Mouse (Mus musculus): ENCODE measurements around the gene Rhbg.

The Rhbg gene

DNA sequence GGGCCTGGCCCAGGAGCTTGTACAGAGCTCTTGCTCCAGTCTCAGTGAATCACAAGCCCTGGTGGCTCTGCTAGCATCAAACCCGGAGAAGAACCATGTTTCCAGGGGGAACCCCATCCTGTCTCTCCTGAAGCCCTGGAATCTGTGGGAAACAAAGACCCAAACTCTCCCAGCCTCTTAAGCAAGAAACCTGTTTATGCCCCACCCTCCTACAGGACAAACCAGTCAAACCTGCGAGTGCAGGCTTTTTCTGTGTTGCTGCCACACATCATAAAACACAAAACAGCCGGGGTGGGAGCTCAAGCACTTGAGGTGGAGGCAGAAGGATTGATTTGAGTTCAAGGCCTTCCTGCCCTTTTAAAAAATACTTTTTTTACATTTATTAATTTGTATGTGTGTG, 7.8 kb upstream of the Rhbg start:
- DNase-seq (ENCODE audit: low read depth, low spot score): no peak

- DNase-seq (ENCODE audit: low read depth, low spot score): no peak
Measured at GRCm38 (mm10) chr3:88256382-88256781, 1.9 kb upstream of the Rhbg start.

DNA sequence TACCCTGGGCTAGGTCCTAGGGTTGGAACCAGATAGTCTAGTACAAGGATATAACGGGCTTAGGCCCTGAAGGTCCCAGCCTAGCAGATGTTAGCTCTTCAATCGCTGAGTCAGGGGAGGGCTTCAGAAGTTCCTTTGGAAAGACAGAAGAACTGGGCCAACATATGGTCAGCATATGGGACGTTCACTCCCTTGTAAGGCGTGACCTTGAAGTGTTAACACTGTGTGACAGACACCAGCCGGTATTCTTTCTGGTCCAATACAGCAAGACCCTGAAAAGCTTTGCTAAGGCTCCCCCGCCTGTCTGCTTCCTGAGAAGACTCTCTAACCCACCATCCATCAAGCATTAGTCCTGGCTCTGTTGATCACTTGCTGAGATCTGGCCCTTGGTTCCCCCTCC, 1.4 kb upstream of the Rhbg start:
- DNase-seq (ENCODE audit: low read depth, low spot score): no peak

DNA sequence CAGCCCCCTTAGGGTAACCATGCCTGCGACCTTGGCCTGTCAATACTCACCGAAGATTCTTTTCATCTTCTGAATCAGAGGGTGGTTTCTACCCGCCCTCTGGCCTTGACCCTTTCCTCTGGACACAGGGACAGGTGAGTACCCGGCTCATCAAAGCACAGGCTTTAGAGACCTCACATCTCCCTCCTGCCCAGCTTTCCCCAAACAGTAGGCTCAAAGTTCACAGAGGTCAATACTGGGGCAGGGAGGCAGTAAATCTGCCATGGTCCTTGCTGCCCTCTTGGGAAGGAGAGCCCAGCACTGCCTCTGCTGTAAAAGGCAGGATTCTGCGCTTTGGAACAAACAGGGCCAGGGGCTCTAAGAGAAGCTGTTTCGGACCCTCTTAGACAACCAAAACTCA, 1.8 kb downstream of the Rhbg start:
- no peak for DNase-seq (ENCODE audit: low read depth, low spot score)

DNA sequence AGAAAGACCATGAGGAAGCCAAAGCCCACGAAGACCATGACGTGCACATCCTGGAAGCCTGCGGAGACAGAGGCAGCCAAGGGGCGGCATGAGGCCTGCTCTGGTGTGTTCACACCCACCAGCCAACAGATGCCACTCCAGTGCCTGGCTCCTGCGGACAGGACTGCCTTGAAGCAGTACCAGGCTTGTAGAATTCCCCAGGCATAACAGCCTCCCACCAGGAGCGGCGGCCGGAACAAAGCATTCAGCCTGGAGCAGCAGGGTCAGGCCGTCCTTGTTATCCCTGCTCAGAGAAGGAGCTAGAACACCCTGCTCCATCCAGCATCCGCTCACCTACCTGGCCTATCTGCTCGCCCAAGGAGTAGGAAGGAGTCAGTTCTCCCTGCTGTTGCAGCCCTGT, 6.1 kb downstream of the Rhbg start:
- no peak for DNase-seq (ENCODE audit: low read depth, low spot score)

DNA sequence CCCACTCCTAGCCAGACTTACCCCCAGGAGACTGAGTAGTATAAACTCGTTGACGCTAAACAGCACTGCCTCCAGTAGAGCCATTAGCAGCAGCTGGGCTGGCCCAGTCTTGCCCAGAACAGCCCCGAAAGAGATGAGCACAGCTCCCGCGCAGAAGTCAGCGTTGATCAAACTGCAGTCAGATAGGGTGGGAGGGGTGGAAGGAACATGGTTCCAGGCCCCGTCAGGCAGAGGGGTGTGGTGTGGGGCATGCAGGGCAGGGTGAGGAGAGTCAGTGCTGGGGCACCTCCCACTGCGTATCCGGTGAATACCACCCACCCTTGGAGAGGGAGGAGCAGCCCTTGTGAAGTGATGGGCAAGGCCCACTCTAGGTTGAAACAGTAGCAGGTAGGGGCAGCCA, 6.8 kb downstream of the Rhbg start:
- DNase-seq (ENCODE audit: low read depth, low spot score): no peak

GRCm38 (mm10) chr3:88245811-88246210, 8.7 kb downstream of the Rhbg start:
- peak; percentile 80 for DNase-seq (ENCODE audit: low read depth, low spot score)

- DNase-seq (ENCODE audit: low read depth, low spot score): peak; percentile 73
Measured at GRCm38 (mm10) chr3:88244071-88244470, 10.4 kb downstream of the Rhbg start.

DNA sequence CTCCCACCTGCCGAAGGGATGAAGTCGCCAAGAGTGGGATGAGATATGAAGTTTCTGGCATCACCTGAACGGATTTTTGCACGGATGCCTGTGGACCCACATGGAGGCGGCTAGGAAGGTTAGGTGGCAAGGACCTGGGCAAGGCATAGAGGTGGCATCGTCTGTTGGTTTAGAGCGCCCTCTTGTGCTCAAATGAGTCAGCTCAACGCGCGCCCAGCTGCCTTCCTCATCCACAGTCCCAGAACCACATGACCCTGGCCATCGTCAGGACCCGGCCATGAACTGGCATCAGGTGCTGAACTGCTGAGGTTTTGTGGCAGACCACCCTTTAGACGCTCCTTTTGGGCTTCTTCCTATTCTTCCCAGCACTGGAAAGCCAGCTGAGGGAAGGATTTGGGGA, 12.0 kb downstream of the Rhbg start:
- DNase-seq (ENCODE audit: low read depth, low spot score): peak; percentile 78

DNA sequence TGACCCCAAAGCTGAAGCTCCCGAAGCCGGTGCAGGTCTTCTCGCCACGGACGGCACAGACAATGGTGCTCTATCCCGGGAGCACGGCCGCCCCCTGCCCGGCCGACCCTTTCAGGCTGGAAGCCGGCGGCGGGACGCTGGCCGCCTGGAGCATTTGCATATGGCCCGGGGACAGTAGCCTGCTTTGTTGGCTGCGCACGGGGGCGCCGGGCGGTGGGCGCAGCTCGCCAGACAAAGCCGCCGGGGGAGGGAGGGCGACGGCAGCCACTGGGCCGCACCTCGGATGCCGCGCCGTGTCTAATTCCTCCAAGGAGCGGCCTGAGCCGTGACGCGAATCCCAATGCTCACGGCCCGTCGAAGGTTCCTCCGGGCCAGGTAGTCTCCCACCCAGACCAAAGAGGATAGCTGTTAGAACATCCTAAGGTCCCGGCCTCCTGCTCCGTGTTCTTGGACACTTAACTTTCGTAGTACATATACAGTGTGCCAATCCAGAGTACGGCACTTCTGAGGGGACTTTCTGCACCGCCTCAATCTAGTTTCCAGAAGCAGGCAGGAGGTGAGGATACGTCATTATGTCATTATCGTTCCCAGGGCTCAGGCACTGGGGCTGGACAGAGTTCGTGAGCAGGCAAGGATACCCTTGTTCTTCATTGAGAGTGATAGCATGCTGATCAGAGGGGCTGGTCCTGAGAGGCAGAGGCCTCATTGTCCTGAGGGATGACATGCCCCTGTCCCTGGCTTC, 13.3 kb downstream of the Rhbg start:
- DNase-seq (ENCODE audit: low read depth, low spot score): peak; percentile 72

DNA sequence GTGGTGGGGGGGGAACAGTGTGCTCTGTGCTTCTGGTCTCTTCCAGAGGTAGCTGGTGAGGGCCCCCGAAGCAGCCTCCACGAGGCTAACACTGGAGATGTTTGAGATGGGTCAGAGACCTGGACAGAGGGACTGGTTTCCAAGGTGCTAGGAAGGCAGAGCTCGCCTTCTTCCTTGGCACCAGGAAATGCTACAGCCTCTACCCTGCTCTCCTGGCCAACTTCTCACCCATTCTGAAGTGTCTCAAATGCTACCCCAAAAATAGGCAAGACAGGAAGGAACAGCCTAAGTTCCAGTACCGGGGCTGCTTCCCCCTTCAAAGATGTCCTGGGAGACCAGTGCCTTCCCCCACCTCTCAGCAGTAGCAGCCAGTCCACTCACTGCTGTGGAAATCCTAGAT, 15.1 kb downstream of the Rhbg start:
- DNase-seq (ENCODE audit: low read depth, low spot score): no peak

DNA sequence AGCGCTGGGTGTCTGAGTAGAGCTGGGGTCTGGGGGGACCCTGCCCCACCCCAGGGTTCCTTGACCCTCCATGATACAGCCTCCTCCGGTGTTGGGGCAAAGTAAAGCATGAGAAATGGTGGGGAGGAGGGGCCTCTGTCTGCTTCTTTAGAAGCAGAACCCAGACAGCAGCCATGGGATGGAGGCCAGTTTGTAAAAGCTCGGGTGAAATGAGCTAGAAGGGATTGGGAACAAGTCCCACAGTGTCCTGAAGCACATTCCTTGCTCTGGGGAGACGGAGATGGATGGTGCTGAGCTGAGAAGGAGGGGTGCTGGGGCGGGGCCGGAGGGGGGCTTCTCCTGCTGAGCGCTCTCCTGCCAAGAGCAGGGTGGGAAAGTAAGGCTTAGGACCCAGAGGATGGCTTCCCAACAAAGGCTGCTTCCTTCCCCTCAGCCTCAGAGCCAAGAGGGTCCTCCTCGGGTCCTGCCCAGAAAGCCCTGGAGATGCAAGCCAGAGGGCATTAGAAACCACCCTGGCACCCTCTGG, 15.6 kb downstream of the Rhbg start:
- DNase-seq (ENCODE audit: low read depth, low spot score): no peak

- peak; percentile 61 for DNase-seq (ENCODE audit: low read depth, low spot score)
Measured at GRCm38 (mm10) chr3:88237556-88238194, 16.8 kb downstream of the Rhbg start.

- no peak for DNase-seq (ENCODE audit: low read depth, low spot score)
Measured at GRCm38 (mm10) chr3:88237161-88237555, 17.4 kb downstream of the Rhbg start.

DNA sequence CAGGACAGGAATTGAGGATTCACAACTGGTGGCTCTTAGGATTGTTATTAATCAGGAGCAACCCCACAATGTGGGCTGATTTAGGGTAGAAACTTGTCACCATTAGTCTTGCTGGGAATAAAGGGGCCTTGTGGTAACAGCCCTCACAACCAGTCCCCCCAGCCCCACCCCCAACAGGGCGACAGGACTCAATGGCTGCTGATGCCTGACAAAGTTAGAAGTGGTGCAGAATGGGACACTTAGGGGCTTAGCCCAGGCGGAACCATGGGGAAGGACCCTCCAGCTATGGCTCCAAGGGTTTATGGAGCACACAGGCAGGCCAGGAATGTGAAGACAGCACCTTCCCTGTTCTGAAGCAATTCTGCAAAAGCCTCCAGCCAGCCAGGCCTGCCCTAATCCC, 18.9 kb downstream of the Rhbg start:
- no peak for DNase-seq (ENCODE audit: low read depth, low spot score)

- no peak for DNase-seq (ENCODE audit: low read depth, low spot score)
Measured at GRCm38 (mm10) chr3:88235216-88235615, 19.3 kb downstream of the Rhbg start.

GRCm38 (mm10) chr3:88234041-88234440, 20.5 kb downstream of the Rhbg start:
- DNase-seq (ENCODE audit: low read depth, low spot score): no peak

- no peak for DNase-seq (ENCODE audit: low read depth, low spot score)
Measured at GRCm38 (mm10) chr3:88232851-88233649, 21.5 kb downstream of the Rhbg start.

- DNase-seq (ENCODE audit: low read depth, low spot score): no peak
Measured at GRCm38 (mm10) chr3:88232301-88232702, 22.2 kb downstream of the Rhbg start.

- DNase-seq (ENCODE audit: low read depth, low spot score): peak; percentile 71
Measured at GRCm38 (mm10) chr3:88231061-88231641, 23.4 kb downstream of the Rhbg start.

DNA sequence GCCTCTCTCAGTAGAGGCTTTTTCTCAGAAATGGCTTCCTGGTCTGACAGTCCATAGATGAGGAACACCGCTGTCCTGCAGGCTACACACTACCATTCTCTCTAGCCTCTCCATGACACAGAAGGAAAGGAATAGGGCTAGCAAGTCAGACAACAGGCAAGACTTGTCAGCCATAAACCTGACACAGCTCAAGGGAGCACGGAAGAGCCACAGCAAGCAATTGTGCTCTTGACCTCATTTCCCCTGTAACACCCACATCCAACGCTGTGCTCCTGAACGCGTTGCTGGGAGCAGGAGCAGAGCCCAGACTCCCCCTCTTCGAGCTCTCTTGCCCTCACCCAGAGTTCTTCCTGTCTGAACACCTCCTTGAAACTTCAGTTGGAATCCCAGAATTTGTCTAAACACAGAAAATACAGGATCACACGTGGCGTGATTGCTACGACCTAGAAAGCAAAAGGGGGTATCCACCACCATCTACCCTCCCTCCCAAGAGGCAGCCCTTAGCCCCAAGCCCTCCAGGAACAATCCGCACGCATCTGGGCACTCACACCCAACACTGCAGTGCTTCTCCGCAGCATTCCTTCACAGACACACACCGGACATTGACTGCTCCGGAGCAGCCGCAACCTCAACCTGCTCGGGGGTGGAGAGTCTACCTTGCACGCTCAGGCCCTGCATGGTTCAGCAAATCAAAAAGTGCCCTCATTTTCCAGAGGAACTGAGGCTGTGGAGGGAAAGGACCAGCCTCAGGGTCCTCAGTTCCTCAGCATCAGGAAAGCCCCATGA, 24.1 kb downstream of the Rhbg start:
- no peak for DNase-seq (ENCODE audit: low read depth, low spot score)

Measured in mesoderm, embryonic 11.5 days (tissue).